Comparison of ENCODE assay signal across 16 mouse cellular contexts in genomic region chr1:132694007-132694406, GRCm38 (mm10). TPM values are rescaled to one million over a fixed set of nuclear protein-coding genes. Genes with fewer than 3 reads are reported as not detected.
DNase-seq lines count a peak whose midpoint lies in the region; ATAC-seq and TF ChIP-seq lines count a peak whose summit lies in the region.
"Had no signal": no experiment of that assay in that cellular context is flagged by ENCODE, and none has a peak within 500 bp of the region (broad histone marks: within the 10 kb centered on the region; RNA-seq: fewer than 3 reads in every experiment).

No protein-coding gene starts in this region.

- H3K9ac ChIP-seq in hindbrain, embryonic 13.5 days: no peak overlapping the region
- no peak overlapping the region for H3K9ac ChIP-seq in neural tube, embryonic 14.5 days (replicated peaks; ENCODE audit: low read depth, low read length)
- H3K9ac ChIP-seq: heart, embryonic 15.5 days; limb, embryonic 13.5 days; liver, embryonic 15.5 days had no signal

- no peak overlapping the region for H3K4me3 ChIP-seq in layer of hippocampus, adult 2 months
- H3K4me3 ChIP-seq in hindbrain, embryonic 13.5 days: no peak overlapping the region
- no peak overlapping the region for H3K4me3 ChIP-seq in neural tube, embryonic 14.5 days (ENCODE audit: low read depth, low read length)
- H3K4me3 ChIP-seq: heart, embryonic 15.5 days; limb, embryonic 13.5 days; liver, embryonic 15.5 days had no signal

- no peak for ATAC-seq in hindbrain, embryonic 13.5 days (ENCODE audit: low FRiP score)
- ATAC-seq in neural tube, embryonic 14.5 days (ENCODE audit: low read depth): no peak
- ATAC-seq: forebrain, embryonic 14.5 days had no signal

- H3K36me3 ChIP-seq in hindbrain, embryonic 13.5 days: peaks cover 4% of the 10 kb centered on the region; the same call in 1 of the 2 replicates
- no peaks in the 10 kb centered on the region for H3K36me3 ChIP-seq in neural tube, embryonic 14.5 days (ENCODE audit: control insufficient read depth, insufficient read depth, low read length)
- H3K36me3 ChIP-seq: G1E; heart, embryonic 15.5 days; limb, embryonic 13.5 days; liver, embryonic 15.5 days had no signal

- TF ChIP-seq CTCF in layer of hippocampus, adult 2 months (conservative IDR thresholded peaks at IDR 0.05): no peak

- no peak for DNase-seq in layer of hippocampus, adult 2 months (ENCODE audit: low spot score in 2 of 2)
- no peak for DNase-seq in layer of hippocampus, postnatal 36 days
- peak; percentile 75 for DNase-seq in embryo, embryonic 10 days (ENCODE audit: low spot score)
- no peak for DNase-seq in kidney, adult 11 months
- no peak for DNase-seq in right cerebral cortex, adult 2 months (ENCODE audit: low spot score in 2 of 2)
- DNase-seq: adrenal gland, adult 8-10 months; heart, adult 18-20 months; right cerebral cortex, postnatal 14 days had no signal

- no peak overlapping the region for H3K4me2 ChIP-seq in hindbrain, embryonic 13.5 days
- H3K4me2 ChIP-seq in neural tube, embryonic 14.5 days (ENCODE audit: low read depth, low read length): no peak overlapping the region
- H3K4me2 ChIP-seq: heart, embryonic 15.5 days; limb, embryonic 13.5 days; liver, embryonic 15.5 days had no signal

- H3K4me1 ChIP-seq in hindbrain, embryonic 13.5 days (replicated peaks): peaks cover 64% of the 10 kb centered on the region
- H3K4me1 ChIP-seq in neural tube, embryonic 14.5 days (ENCODE audit: control insufficient read depth, insufficient read depth, low read length): peaks cover 40% of the 10 kb centered on the region
- H3K4me1 ChIP-seq: heart, embryonic 15.5 days; liver, embryonic 15.5 days had no signal

- H3K27ac ChIP-seq in layer of hippocampus, adult 2 months: peak overlapping the region; percentile 46; the same call in 1 of the 2 replicates
- H3K27ac ChIP-seq in hindbrain, embryonic 13.5 days: peak overlapping the region; percentile 87
- H3K27ac ChIP-seq in neural tube, embryonic 14.5 days (ENCODE audit: low read depth, low read length): peak overlapping the region; percentile 67
- H3K27ac ChIP-seq: heart, embryonic 15.5 days; limb, embryonic 13.5 days; liver, embryonic 15.5 days had no signal

- H3K27me3 ChIP-seq in hindbrain, embryonic 13.5 days: no peaks in the 10 kb centered on the region
- H3K27me3 ChIP-seq in neural tube, embryonic 14.5 days (ENCODE audit: control insufficient read depth, insufficient read depth, low read length): no peaks in the 10 kb centered on the region
- H3K27me3 ChIP-seq: heart, embryonic 15.5 days; liver, embryonic 15.5 days had no signal

- 25% methylated on average over 9 of the region's 9 CpGs for WGBS in hindbrain, embryonic 13.5 days
- 26% methylated on average over 9 of the region's 9 CpGs for WGBS in neural tube, embryonic 14.5 days

- no peaks in the 10 kb centered on the region for H3K9me3 ChIP-seq in hindbrain, embryonic 13.5 days
- H3K9me3 ChIP-seq in neural tube, embryonic 14.5 days (ENCODE audit: control insufficient read depth, low read length): no peaks in the 10 kb centered on the region
- H3K9me3 ChIP-seq: G1E; heart, embryonic 15.5 days; limb, embryonic 13.5 days; liver, embryonic 15.5 days had no signal

RNA-seq across cellular contexts. Expression of gene Nfasc, which starts 47.6 kb away (rescaled TPM):
- 100 to 1,000 TPM; 150 to 169 TPM for total RNA-seq in layer of hippocampus, adult 2 months (2021)
- total RNA-seq in layer of hippocampus, postnatal 36 days (2021): 100 to 1,000 TPM; 174 to 193 TPM
- polyA plus RNA-seq in hindbrain, embryonic 13.5 days (2015; fragmentation: Nextera tagmentation; extraction: Ambion mirVana): 44.3 and 45.3 TPM in 2 replicates
- polyA plus RNA-seq in neural tube, embryonic 14.5 days (2014; fragmentation: Nextera tagmentation; extraction: Ambion mirVana): 40.1 and 44.8 TPM in 2 replicates
- total RNA-seq: monocyte, adult 5-6 weeks had no signal
- polyA plus RNA-seq: G1E had no signal
